Mouse (Mus musculus) ES-E14 (cell line): ENCODE results near the gene Cat.

ENCODE experiments used
- CHD2 ChIP-seq: IDR thresholded peaks from 2 replicates; pipeline ENCODE4 v1.6.1; 2014; ENCODE audit warnings: mild to moderate bottlenecking, low read depth, low read length, inconsistent platforms
- HCFC1 ChIP-seq: IDR thresholded peaks from 2 replicates; pipeline ENCODE4 v1.6.1; 2012; ENCODE audit warnings: low read length, inconsistent platforms, borderline replicate concordance; ENCODE audit not compliant: insufficient read depth
- MAFK ChIP-seq: IDR thresholded peaks from 2 replicates; pipeline ENCODE4 v1.6.1; 2014; ENCODE audit warnings: mild to moderate bottlenecking, low read depth, low read length, inconsistent platforms; ENCODE audit not compliant: insufficient read depth
- ZC3H11A ChIP-seq: IDR thresholded peaks from 2 replicates; pipeline ENCODE4 v1.6.1; 2012; ENCODE audit warnings: low read depth, mild to moderate bottlenecking, inconsistent platforms, low read length, borderline replicate concordance
- ZNF384 ChIP-seq: IDR thresholded peaks from 2 replicates; pipeline ENCODE4 v1.6.1; 2012; ENCODE audit warnings: low read depth, low read length, inconsistent platforms

DNA sequence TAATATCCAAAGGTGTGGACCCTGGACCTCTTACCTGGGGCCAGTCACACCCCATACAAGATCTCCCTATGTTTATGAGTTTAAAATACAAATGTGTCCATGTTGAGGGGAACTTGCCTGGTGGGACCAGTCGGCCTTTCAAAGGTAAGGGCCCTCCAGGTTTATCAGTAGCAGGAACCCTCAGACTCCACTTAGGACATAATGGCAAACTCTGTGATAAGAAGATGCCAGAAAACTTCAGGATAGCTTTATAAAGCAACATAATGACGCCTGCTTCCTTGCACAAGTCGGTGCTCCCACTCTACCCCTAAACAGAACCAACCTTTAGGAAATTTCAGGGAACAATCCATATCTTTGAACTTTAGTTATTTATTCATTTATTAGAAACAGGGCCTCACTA lies 69.2 kb downstream of the Cat start:
- TF ChIP-seq ZC3H11A (no peak), MAFK (no peak), CHD2 (no peak), HCFC1 (no peak), ZNF384 (no peak)
